Mouse (Mus musculus) cortical plate, adult 2 months (tissue): ENCODE measurements around the gene Dock10.

ENCODE experiments used
- CTCF ChIP-seq: fragments of 200-500 bp; IDR thresholded peaks from 2 replicates; pipeline ENCODE4 v1.5.1; 2011; ENCODE audit warnings: mild to moderate bottlenecking, control low read depth, low read length; ENCODE audit not compliant: insufficient read depth; ENCODE audit errors: extremely low read depth
- POLR2A ChIP-seq: fragments of 200-500 bp; IDR thresholded peaks from 2 replicates; pipeline ENCODE4 v1.6.1; 2011; ENCODE audit warnings: mild to moderate bottlenecking, low read length, control low read depth; ENCODE audit not compliant: insufficient read depth; ENCODE audit errors: extremely low read depth

DNA sequence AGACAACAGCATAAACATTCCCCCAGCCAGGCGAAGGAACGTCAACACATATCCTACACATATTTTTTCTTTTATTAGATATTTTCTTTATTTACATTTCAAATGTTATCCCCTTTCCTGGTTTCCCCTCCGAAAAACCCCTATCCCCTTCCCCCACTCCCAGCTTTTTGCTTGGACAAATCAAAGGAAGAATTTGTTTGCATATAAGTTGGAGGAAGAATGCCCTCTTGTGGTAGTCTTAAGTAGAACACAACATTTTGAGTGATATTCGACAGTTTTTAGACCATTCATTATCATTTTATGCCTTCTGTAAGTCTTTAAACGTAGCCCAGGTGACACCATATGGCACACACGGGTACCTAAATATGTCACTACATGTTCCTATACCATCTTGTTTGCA is 242.5 kb downstream of the Dock10 start:
- no peak for TF ChIP-seq CTCF
- no peak for TF ChIP-seq POLR2A
